In genomic region chr13:43209560-43209959, GRCm38 (mm10) we compare ENCODE assay signal across 17 mouse cellular contexts. TPM values are rescaled to one million over a fixed set of nuclear protein-coding genes. Genes with fewer than 3 reads are reported as not detected.
A peak's percentile ranks its signal among the peaks of the same experiment; 100 is the strongest.
DNase-seq lines count a peak whose midpoint lies in the region; ATAC-seq lines count a peak whose summit lies in the region.
"Had no signal": no experiment of that assay in that cellular context is flagged by ENCODE, and none has a peak within 500 bp of the region (broad histone marks: within the 10 kb centered on the region; RNA-seq: fewer than 3 reads in every experiment).

No protein-coding gene starts in this region.

- H3K36me3 ChIP-seq in forebrain, embryonic 11.5 days (ENCODE audit: control insufficient read depth, insufficient read depth, low read length) = no peaks in the 10 kb centered on the region
- H3K36me3 ChIP-seq in forebrain, embryonic 16.5 days (ENCODE audit: control insufficient read depth, insufficient read depth) = no peaks in the 10 kb centered on the region
- H3K36me3 ChIP-seq in hindbrain, embryonic 12.5 days = no peaks in the 10 kb centered on the region
- H3K36me3 ChIP-seq in forebrain, embryonic 15.5 days = no peaks in the 10 kb centered on the region
- H3K36me3 ChIP-seq: intestine, embryonic 15.5 days had no signal

- no peaks in the 10 kb centered on the region for H3K9me3 ChIP-seq in forebrain, embryonic 11.5 days (ENCODE audit: control insufficient read depth, low read length)
- no peaks in the 10 kb centered on the region for H3K9me3 ChIP-seq in forebrain, embryonic 16.5 days (ENCODE audit: control insufficient read depth, low read length)
- no peaks in the 10 kb centered on the region for H3K9me3 ChIP-seq in hindbrain, embryonic 12.5 days (replicated peaks)
- no peaks in the 10 kb centered on the region for H3K9me3 ChIP-seq in forebrain, embryonic 15.5 days
- H3K9me3 ChIP-seq: forebrain, embryonic 13.5 days; intestine, embryonic 15.5 days had no signal

- H3K27ac ChIP-seq in forebrain, embryonic 11.5 days (ENCODE audit: low read depth, low read length) = no peak overlapping the region
- no peak overlapping the region for H3K27ac ChIP-seq in forebrain, embryonic 16.5 days (ENCODE audit: low read length)
- H3K27ac ChIP-seq in hindbrain, embryonic 12.5 days = no peak overlapping the region
- no peak overlapping the region for H3K27ac ChIP-seq in forebrain, embryonic 15.5 days (replicated peaks)
- H3K27ac ChIP-seq: forebrain, embryonic 13.5 days; intestine, embryonic 15.5 days had no signal

- no peak overlapping the region for H3K9ac ChIP-seq in forebrain, embryonic 11.5 days (ENCODE audit: low read length)
- H3K9ac ChIP-seq in forebrain, embryonic 16.5 days (replicated peaks; ENCODE audit: low read depth, low read length) = no peak overlapping the region
- no peak overlapping the region for H3K9ac ChIP-seq in hindbrain, embryonic 12.5 days
- no peak overlapping the region for H3K9ac ChIP-seq in forebrain, embryonic 15.5 days (replicated peaks)
- H3K9ac ChIP-seq: forebrain, embryonic 13.5 days; intestine, embryonic 15.5 days; lung, embryonic 14.5 days had no signal

- no peaks in the 10 kb centered on the region for H3K27me3 ChIP-seq in forebrain, embryonic 11.5 days (ENCODE audit: control insufficient read depth, insufficient read depth, low read length)
- H3K27me3 ChIP-seq in forebrain, embryonic 16.5 days (replicated peaks; ENCODE audit: control insufficient read depth, insufficient read depth, low read length) = no peaks in the 10 kb centered on the region
- 0 out of 2 replicates have a peak, but pooled peaks cover 6% of the 10 kb centered on the region for H3K27me3 ChIP-seq in hindbrain, embryonic 12.5 days
- no peaks in the 10 kb centered on the region for H3K27me3 ChIP-seq in forebrain, embryonic 15.5 days
- H3K27me3 ChIP-seq: forebrain, embryonic 13.5 days; intestine, embryonic 15.5 days; Patski had no signal

- peak; percentile 27 for DNase-seq in forebrain, embryonic 11.5 days (ENCODE audit: low spot score)
- DNase-seq in spleen, adult 18-20 months = peak; percentile 48 to 60
- no peak for DNase-seq in spleen, adult 12 weeks (ENCODE audit: low spot score)
- no peak for DNase-seq in retina, embryonic 14.5 days (ENCODE audit: low spot score)
- DNase-seq: adrenal gland, postnatal 10 days; cerebellum, adult 11 months; gastrocnemius, postnatal 25 days; heart, postnatal 14 days; kidney, postnatal 4 days; lung, embryonic 14.5 days had no signal

- no peak overlapping the region for H3K4me3 ChIP-seq in forebrain, embryonic 11.5 days (ENCODE audit: low read depth, low read length)
- no peak overlapping the region for H3K4me3 ChIP-seq in forebrain, embryonic 16.5 days (replicated peaks; ENCODE audit: low read length)
- no peak overlapping the region for H3K4me3 ChIP-seq in hindbrain, embryonic 12.5 days
- H3K4me3 ChIP-seq in forebrain, embryonic 15.5 days = no peak overlapping the region
- H3K4me3 ChIP-seq: forebrain, embryonic 13.5 days; intestine, embryonic 15.5 days had no signal

- peaks cover 4% of the 10 kb centered on the region; the same call in 1 of the 2 replicates for H3K4me1 ChIP-seq in forebrain, embryonic 11.5 days (replicated peaks; ENCODE audit: control insufficient read depth, insufficient read depth, low read length)
- no peaks in the 10 kb centered on the region for H3K4me1 ChIP-seq in forebrain, embryonic 16.5 days (replicated peaks; ENCODE audit: control insufficient read depth, insufficient read depth, low read length)
- peaks cover 8% of the 10 kb centered on the region for H3K4me1 ChIP-seq in hindbrain, embryonic 12.5 days
- H3K4me1 ChIP-seq in forebrain, embryonic 15.5 days = no peaks in the 10 kb centered on the region

- no peak for ATAC-seq in forebrain, embryonic 11.5 days (replicated peaks; ENCODE audit: low FRiP score)
- ATAC-seq in forebrain, embryonic 16.5 days = no peak
- ATAC-seq in megakaryocyte progenitor cell, adult 5-6 weeks (replicated peaks; ENCODE audit: poor library complexity) = peak; percentile 72
- no peak for ATAC-seq in hindbrain, embryonic 12.5 days (ENCODE audit: low FRiP score)
- no peak for ATAC-seq in forebrain, embryonic 15.5 days (replicated peaks)
- ATAC-seq: forebrain, embryonic 13.5 days; intestine, embryonic 15.5 days; Patski had no signal

- 80% methylated on average over 5 of the region's 5 CpGs for WGBS in forebrain, embryonic 11.5 days
- 59% methylated on average over 5 of the region's 5 CpGs for WGBS in forebrain, embryonic 16.5 days
- 72% methylated on average over 5 of the region's 5 CpGs for WGBS in hindbrain, embryonic 12.5 days
- 69% methylated on average over 5 of the region's 5 CpGs for WGBS in forebrain, embryonic 15.5 days

- no peak overlapping the region for H3K4me2 ChIP-seq in forebrain, embryonic 11.5 days (ENCODE audit: low read depth, low read length, severe bottlenecking)
- H3K4me2 ChIP-seq in forebrain, embryonic 16.5 days (ENCODE audit: low read length) = no peak overlapping the region
- H3K4me2 ChIP-seq in hindbrain, embryonic 12.5 days (replicated peaks) = no peak overlapping the region
- no peak overlapping the region for H3K4me2 ChIP-seq in forebrain, embryonic 15.5 days (replicated peaks)
- H3K4me2 ChIP-seq: forebrain, embryonic 13.5 days; intestine, embryonic 15.5 days; lung, embryonic 14.5 days had no signal

RNA-seq across cellular contexts. Expression of gene Tbc1d7, which starts 38.3 kb away (rescaled TPM):
- polyA plus RNA-seq in forebrain, embryonic 11.5 days (2014; fragmentation: Nextera tagmentation; extraction: Ambion mirVana) = 70.0 and 74.7 TPM in 2 replicates
- polyA plus RNA-seq in forebrain, embryonic 16.5 days (2015; fragmentation: Nextera tagmentation; extraction: Ambion mirVana) = 81.5 and 81.9 TPM in 2 replicates
- 22.8 and 28.9 TPM in 2 replicates for total RNA-seq in megakaryocyte progenitor cell, adult 5-6 weeks (2015)
- total RNA-seq in megakaryocyte progenitor cell, adult 5-6 weeks (2017) = 6.5 and 6.6 TPM in 2 replicates
- 73.2 and 74.9 TPM in 2 replicates for polyA plus RNA-seq in hindbrain, embryonic 12.5 days (2016; fragmentation: Nextera tagmentation; extraction: Ambion mirVana)
- 79.1 and 79.9 TPM in 2 replicates for polyA plus RNA-seq in forebrain, embryonic 15.5 days (2015; fragmentation: Nextera tagmentation; extraction: Ambion mirVana)

Comparison
In these comparisons a context has a peak if more than half of its experiments do, and no peak if none do; other contexts are left out.
1. DNase-seq: peak in forebrain, embryonic 11.5 days (single experiment) and spleen, adult 18-20 months (2 of 2); none in spleen, adult 12 weeks (single experiment) and retina, embryonic 14.5 days (single experiment).